Mouse (Mus musculus) lung, adult 10 weeks (tissue): ENCODE results near the gene Hagh. TPM values are rescaled to one million over a fixed set of nuclear protein-coding genes. Genes with fewer than 3 reads are reported as not detected.

Source experiments
- polyA plus RNA-seq: library from polyadenylated mRNA; stranded (reverse); fragments of 350-450 nt; fragmentation: Illumina TruSeq; extraction: RNeasy Lipid Tissue Mini Kit (QIAGEN cat#74804); gene quantifications from one replicate; pipeline ENCODE4 v1.2.3, GENCODE M21; 2014; ENCODE audit warnings: low read depth, low replicate concordance; ENCODE audit not compliant: insufficient read depth

Hagh gene
- 45.6 TPM for polyA plus RNA-seq

DNA sequence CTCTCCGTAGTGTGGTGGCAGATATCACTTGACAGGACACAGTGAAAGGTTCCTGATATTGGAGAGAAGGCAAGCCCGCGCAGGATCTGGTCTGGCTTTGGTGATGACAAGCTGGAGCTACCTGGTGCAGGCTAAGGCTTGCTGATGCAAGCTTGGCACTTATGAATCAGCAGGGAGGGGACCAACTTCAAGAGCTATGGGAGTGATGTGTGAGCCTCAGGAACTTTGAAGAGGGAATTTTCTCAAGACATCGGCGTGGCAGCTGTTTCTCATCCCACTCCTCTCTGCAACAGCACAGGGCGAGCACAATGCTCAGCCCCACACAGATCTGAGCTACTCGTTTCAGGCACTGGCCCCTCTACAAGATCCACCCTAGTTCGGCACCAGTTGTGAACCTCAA is at the start of gene Hagh:
TSS of gene Hagh (plus strand) at position 302 of the 400 bp plus-strand sequence.

DNA sequence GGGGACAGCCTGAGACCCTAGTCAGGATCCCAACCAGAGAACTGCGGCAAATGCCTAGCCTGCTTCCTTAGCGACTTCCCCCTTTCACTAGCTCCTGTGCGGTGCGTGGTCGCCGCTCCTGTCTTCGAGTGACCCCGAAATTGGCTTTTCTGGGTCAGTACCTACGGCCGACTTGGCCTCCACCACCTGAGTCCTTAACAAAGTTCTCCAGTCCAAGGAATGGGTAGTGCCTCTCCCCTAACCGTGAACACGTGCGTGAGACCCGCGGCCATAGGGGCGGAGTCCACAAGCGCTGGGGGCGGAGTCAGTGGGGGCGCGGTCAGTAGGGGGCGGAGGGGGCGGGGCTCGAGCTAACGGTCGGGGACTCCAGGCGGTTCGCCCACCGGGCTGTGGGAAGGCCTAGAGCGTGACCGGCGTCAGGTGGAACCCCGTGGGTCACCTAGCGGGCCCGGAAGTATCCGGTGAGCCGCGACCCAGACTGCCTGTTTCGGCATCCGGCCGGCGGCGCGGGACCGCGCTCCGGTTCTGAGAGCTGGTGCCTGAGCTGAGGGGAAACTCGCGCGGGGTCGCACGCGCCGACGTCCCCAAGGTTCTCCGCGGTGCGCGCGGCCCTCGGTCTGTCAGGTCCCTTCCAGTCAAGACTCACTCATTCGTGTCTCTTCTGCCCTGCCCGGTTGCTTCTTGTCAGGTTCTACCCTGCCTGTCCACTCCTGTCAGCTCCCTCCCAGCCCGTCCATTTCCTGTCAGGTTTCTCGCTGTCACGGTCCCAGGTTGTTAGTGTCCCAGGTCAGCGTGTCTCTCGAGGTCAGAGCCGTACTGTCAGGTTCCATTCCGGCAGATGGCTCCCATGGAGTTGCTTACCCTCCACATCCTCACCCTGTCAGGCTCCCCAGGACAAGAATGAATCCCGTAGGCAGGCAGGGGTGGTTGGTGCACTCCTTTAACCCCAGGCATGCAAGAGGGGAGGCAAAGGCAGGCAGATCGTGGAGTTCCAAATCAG is 35.7 kb upstream of the Hagh start, which contains the start of gene Meiob:
TSS of gene Meiob (plus strand) at position 338 of the 1,000 bp plus-strand sequence.

GRCm38 (mm10) chr17:24850065-24850772 is 10.3 kb downstream of the Hagh start, which contains the start of gene Fahd1:
Fahd1 (minus strand) TSS chr17:24850364.

DNA sequence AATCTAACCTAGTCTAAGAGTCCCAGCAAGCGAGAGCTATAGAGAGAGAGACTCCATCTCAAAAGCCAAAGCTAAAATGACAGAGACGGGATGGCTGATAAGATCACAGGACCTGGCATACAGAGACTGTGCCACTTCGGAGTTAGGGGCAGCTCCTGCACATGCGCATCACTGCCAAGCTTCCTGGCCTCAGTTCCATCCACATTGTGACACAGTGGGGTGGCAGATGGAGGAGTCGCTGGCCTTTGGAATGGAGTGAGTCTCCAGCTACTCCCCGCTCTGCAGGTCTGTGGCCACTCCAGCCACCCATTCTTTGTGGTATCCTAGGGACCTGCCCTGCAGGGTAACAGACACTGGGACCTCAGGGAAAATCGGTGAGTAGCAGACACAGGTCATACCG is 25.8 kb downstream of the Hagh start, which contains the start of gene Igfals:
TSS of gene Igfals (plus strand) at position 222 of the 400 bp plus-strand sequence.

DNA sequence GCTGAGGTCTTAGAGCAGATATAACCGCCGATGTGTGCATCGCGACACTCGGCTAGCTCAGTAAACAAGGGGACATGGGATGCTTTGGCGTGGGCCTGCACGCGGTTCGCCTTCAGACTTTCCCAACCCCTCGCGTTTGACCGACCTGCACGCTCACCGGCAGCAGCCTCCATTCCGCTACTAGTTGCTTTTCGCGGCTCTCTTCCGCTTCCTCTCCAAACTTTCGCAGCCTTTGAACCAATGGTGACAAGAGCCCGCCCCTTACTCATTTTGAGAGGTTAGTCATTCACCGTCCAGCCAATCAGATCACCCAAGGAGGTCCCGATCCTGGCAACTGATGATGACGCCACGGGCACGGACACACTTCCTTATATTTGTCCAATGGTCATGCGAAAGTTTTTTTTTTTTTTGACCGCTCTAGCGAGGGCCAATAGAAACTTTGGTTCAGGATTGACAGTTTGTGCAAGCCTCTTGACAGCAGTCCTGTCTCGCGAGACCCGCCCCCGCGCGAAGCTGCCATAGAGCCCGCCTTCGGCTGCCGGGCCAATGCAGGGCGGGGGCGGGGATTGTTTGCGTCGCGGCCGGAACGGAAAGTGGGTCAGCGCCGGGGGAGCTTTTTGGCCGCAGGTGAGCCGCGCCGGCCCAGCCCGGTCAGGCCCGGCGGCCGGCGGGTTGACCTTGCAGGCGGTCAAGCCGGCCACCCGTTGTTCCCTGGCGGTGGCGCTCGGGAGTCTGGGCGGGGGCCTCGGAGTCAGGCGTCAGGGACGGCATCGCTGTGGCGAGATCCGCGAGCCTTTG is 46.4 kb downstream of the Hagh start, which contains the start of the genes Nubp2 and Spsb3:
TSS of gene Nubp2 (minus strand) at position 216 of the 798 bp plus-strand sequence.
TSS of gene Spsb3 (plus strand) at position 510 of the 798 bp plus-strand sequence.

GRCm38 (mm10) chr17:24894995-24895547 is 55.1 kb downstream of the Hagh start, which contains the start of the genes Eme2 and Mrps34:
Eme2 (minus strand) TSS chr17:24895087.
Mrps34 (plus strand) TSS chr17:24895116.

GRCm38 (mm10) chr17:24896241-24896992 is 56.5 kb downstream of the Hagh start, which contains the start of gene Nme3:
Nme3 (plus strand) TSS chr17:24896500.

Other genes with a start within 250 kb of the Hagh start
- 60.0 TPM for gene Tsc2, start 207.5 kb upstream of the Hagh start, polyA plus RNA-seq
- gene Nthl1, start 207.5 kb upstream of the Hagh start, polyA plus RNA-seq, result 10.0 TPM
- 287 TPM for gene Slc9a3r2, start 189.8 kb upstream of the Hagh start, polyA plus RNA-seq
- gene Npw, start 181.7 kb upstream of the Hagh start, polyA plus RNA-seq, result 29.8 TPM
- 17.1 TPM for gene Zfp598, start 170.5 kb upstream of the Hagh start, polyA plus RNA-seq
- 0.15 TPM for gene Syngr3, start 150.2 kb upstream of the Hagh start, polyA plus RNA-seq
- 16.3 TPM for gene Gfer, start 144.0 kb upstream of the Hagh start, polyA plus RNA-seq
- gene Noxo1, start 143.9 kb upstream of the Hagh start, polyA plus RNA-seq, result 5.1 TPM
- gene Tbl3, start 132.5 kb upstream of the Hagh start, polyA plus RNA-seq, result 18.7 TPM
- gene Rnf151, start 122.1 kb upstream of the Hagh start, polyA plus RNA-seq, result not detected
- gene Rps2, start 122.0 kb upstream of the Hagh start, polyA plus RNA-seq, result 1,101 TPM
- 263 TPM for gene Ndufb10, start 115.7 kb upstream of the Hagh start, polyA plus RNA-seq
- 1.8 TPM for gene Rpl3l, start 112.3 kb upstream of the Hagh start, polyA plus RNA-seq
- 138 TPM for gene Msrb1, start 103.5 kb upstream of the Hagh start, polyA plus RNA-seq
- 4.0 TPM for gene Hs3st6, start 87.2 kb upstream of the Hagh start, polyA plus RNA-seq
- not detected for gene Meiob, start 35.9 kb upstream of the Hagh start, polyA plus RNA-seq
- gene Fahd1, start 10.2 kb downstream of the Hagh start, polyA plus RNA-seq, result 9.0 TPM
- gene Igfals, start 25.9 kb downstream of the Hagh start, polyA plus RNA-seq, result 1.3 TPM
- 28.8 TPM for gene Nubp2, start 46.2 kb downstream of the Hagh start, polyA plus RNA-seq
- 25.7 TPM for gene Spsb3, start 46.5 kb downstream of the Hagh start, polyA plus RNA-seq
- 8.2 TPM for gene Eme2, start 54.9 kb downstream of the Hagh start, polyA plus RNA-seq
- gene Mrps34, start 55.0 kb downstream of the Hagh start, polyA plus RNA-seq, result 47.3 TPM
- 65.8 TPM for gene Nme3, start 56.4 kb downstream of the Hagh start, polyA plus RNA-seq
- 16.0 TPM for gene Mapk8ip3, start 96.8 kb downstream of the Hagh start, polyA plus RNA-seq
- 12.6 TPM for gene Jpt2, start 120.5 kb downstream of the Hagh start, polyA plus RNA-seq
- 3.6 TPM for gene Cramp1l, start 175.6 kb downstream of the Hagh start, polyA plus RNA-seq
- 6.4 TPM for gene Ift140, start 175.9 kb downstream of the Hagh start, polyA plus RNA-seq
- 141 TPM for gene Tmem204, start 243.4 kb downstream of the Hagh start, polyA plus RNA-seq